Mouse (Mus musculus): ENCODE data around the gene Nmu. TPM values are rescaled to one million over a fixed set of nuclear protein-coding genes. Genes with fewer than 3 reads are reported as not detected.

The Nmu gene
- polyA plus RNA-seq, 1 experiment from 2014 or later: not detected

DNA sequence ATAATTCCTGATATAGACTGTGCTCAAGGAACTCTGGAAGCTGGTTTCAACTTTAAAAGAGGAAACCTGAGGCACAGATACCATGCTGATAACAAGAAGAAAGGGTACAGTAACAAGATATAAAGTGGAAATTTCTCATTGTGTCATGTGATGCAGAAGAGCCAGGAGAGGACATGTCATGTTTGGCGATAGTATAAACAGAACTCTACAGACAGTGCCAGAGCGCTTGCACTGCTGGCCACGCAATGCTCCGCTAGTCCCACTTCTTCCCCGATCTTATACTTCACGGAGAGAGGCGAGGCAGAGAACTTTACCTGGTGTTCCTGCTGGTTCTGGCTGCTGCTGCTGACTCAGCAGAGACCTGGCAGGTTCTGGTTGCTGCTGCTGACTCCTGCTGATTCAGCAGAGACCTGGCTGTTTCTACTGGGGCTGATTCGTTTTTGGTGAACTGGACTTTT, 74.3 kb downstream of the Nmu start:
- Histone ChIP-seq H3K36me3 (ENCODE audit: insufficient read depth, low read length) (0 out of 2 replicates have a peak, but pooled peaks cover 5% of the 10 kb centered on the region), H3K4me3 (ENCODE audit: low read length) (no peak overlapping the region), H3K4me2 (replicated peaks; ENCODE audit: low read depth, low read length) (no peak overlapping the region), H3K4me1 (ENCODE audit: insufficient read depth, low read length) (no peaks in the 10 kb centered on the region), H3K9me3 (ENCODE audit: low read length) (no peaks in the 10 kb centered on the region), H3K27me3 (ENCODE audit: insufficient read depth, low read length) (no peaks in the 10 kb centered on the region), H3K9ac (replicated peaks; ENCODE audit: low read length) (no peak overlapping the region), H3K27ac (ENCODE audit: low read length) (no peak overlapping the region)
- no peak for ATAC-seq (ENCODE audit: low FRiP score, low TSS enrichment)
- 77% methylated on average over 8 of the region's 8 CpGs for WGBS

DNA sequence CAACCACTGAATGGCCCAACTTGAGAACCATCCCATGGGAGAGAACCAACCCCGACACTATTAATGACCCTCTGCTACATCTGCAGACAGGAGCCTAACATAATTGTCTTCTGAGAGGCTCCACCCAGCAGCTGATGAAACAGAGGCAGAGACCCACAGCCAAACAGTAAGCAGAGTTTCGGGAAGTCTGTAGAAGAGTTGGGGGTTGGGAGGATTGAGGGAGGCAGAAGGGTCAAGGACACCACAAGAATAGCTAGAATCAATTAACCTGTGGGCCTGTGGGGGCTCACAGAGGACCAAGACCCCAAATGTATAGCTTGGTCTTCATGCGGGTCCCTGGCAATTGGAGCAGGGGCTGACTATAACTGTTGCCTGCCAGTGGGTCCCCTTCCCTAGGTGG, 75.3 kb downstream of the Nmu start:
- Histone ChIP-seq H3K4me1 (ENCODE audit: insufficient read depth, low read length) (no peaks in the 10 kb centered on the region), H3K27me3 (ENCODE audit: insufficient read depth, low read length) (no peaks in the 10 kb centered on the region), H3K4me2 (replicated peaks; ENCODE audit: low read depth, low read length) (no peak overlapping the region), H3K4me3 (ENCODE audit: low read length) (no peak overlapping the region), H3K36me3 (ENCODE audit: insufficient read depth, low read length) (0 out of 2 replicates have a peak, but pooled peaks cover 5% of the 10 kb centered on the region), H3K27ac (ENCODE audit: low read length) (no peak overlapping the region), H3K9ac (replicated peaks; ENCODE audit: low read length) (no peak overlapping the region), H3K9me3 (ENCODE audit: low read length) (no peaks in the 10 kb centered on the region)
- ATAC-seq (ENCODE audit: low FRiP score, low TSS enrichment): no peak
- WGBS: 92% methylated on average over 3 of the region's 3 CpGs

- ATAC-seq (ENCODE audit: low FRiP score, low TSS enrichment): no peak
Observed at GRCm38 (mm10) chr5:76287062-76287461, 76.5 kb downstream of the Nmu start.

DNA sequence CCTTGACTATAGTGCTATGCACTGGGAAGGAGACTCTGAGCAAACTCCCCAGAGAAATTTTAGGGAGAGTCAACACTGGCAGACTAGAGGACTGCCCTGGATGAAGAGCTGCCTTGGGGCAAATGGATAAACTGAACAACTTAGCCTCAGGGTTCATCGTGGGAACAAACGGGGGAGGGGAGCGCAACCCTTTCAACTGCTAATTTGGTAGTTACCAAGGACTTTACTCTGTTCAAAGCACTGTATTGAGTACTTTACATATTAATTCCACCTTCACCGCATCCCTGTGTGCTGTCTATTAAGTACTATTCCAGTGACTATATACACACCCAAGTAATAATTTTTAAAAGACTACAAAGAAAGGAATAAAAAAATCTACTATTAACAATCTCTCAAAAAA, 77.9 kb downstream of the Nmu start:
- H3K4me1 ChIP-seq (ENCODE audit: insufficient read depth, low read length): no peaks in the 10 kb centered on the region
- 0 out of 2 replicates have a peak, but pooled peaks cover 5% of the 10 kb centered on the region for H3K36me3 ChIP-seq (ENCODE audit: insufficient read depth, low read length)
- no peak overlapping the region for H3K4me2 ChIP-seq (replicated peaks; ENCODE audit: low read depth, low read length)
- no peaks in the 10 kb centered on the region for H3K27me3 ChIP-seq (ENCODE audit: insufficient read depth, low read length)
- 64% methylated on average over 4 of the region's 4 CpGs for WGBS
- no peak overlapping the region for H3K9ac ChIP-seq (replicated peaks; ENCODE audit: low read length)
- no peak overlapping the region for H3K27ac ChIP-seq (ENCODE audit: low read length)
- H3K4me3 ChIP-seq (ENCODE audit: low read length): no peak overlapping the region
- no peaks in the 10 kb centered on the region for H3K9me3 ChIP-seq (ENCODE audit: low read length)
- no peak for ATAC-seq (ENCODE audit: low FRiP score, low TSS enrichment)

More at GRCm38 (mm10) chr5:76287062-76287461, 76.5 kb downstream of the Nmu start:
- no peak overlapping the region for H3K9ac ChIP-seq (replicated peaks; ENCODE audit: low read length)
- H3K27ac ChIP-seq (ENCODE audit: low read length): no peak overlapping the region
- no peak overlapping the region for H3K4me2 ChIP-seq (replicated peaks; ENCODE audit: low read depth, low read length)
- H3K9me3 ChIP-seq (ENCODE audit: low read length): no peaks in the 10 kb centered on the region
- H3K27me3 ChIP-seq (ENCODE audit: insufficient read depth, low read length): no peaks in the 10 kb centered on the region
- WGBS: 80% methylated on average over 5 of the region's 5 CpGs
- H3K36me3 ChIP-seq (ENCODE audit: insufficient read depth, low read length): 0 out of 2 replicates have a peak, but pooled peaks cover 5% of the 10 kb centered on the region
- H3K4me1 ChIP-seq (ENCODE audit: insufficient read depth, low read length): no peaks in the 10 kb centered on the region
- no peak overlapping the region for H3K4me3 ChIP-seq (ENCODE audit: low read length)

DNA sequence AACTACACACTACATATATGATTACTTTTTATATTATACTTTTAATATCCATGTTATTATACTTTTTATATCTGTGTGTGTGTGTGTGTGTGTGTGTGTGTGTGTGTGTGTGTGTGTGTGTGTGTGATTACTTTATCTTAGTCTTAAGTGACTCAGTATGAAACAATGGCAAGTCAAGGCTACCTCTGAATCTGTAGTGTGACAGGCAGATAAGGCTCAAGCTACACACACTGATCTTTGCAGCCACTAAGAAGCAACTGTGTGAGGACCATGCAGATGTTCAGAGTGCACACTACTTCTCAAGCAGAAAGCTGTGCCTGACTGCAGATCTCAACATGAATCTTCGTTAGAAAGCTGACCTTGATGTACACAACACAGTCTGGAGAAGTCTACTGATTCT, 79.7 kb downstream of the Nmu start:
- Histone ChIP-seq H3K4me2 (replicated peaks; ENCODE audit: low read depth, low read length) (no peak overlapping the region), H3K27me3 (ENCODE audit: insufficient read depth, low read length) (no peaks in the 10 kb centered on the region), H3K4me3 (ENCODE audit: low read length) (no peak overlapping the region), H3K9me3 (ENCODE audit: low read length) (no peaks in the 10 kb centered on the region), H3K4me1 (ENCODE audit: insufficient read depth, low read length) (no peaks in the 10 kb centered on the region), H3K9ac (replicated peaks; ENCODE audit: low read length) (no peak overlapping the region), H3K36me3 (ENCODE audit: insufficient read depth, low read length) (0 out of 2 replicates have a peak, but pooled peaks cover 2% of the 10 kb centered on the region), H3K27ac (ENCODE audit: low read length) (no peak overlapping the region)
- ATAC-seq (ENCODE audit: low FRiP score, low TSS enrichment): no peak
- WGBS: 82% methylated on average over 1 of the region's 1 CpGs

Other genes starting within 250 kb of the Nmu start
- gene Srd5a3, start 223.5 kb downstream of the Nmu start, polyA plus RNA-seq (2015; fragmentation: Nextera tagmentation; extraction: Ambion mirVana): 42.8 and 44.5 TPM in 2 replicates
- gene Tmem165, start 179.9 kb downstream of the Nmu start, polyA plus RNA-seq (2015; fragmentation: Nextera tagmentation; extraction: Ambion mirVana): 87.3 and 87.6 TPM in 2 replicates
- gene Clock, start 59.0 kb downstream of the Nmu start, polyA plus RNA-seq (2015; fragmentation: Nextera tagmentation; extraction: Ambion mirVana): 9.4 and 12.3 TPM in 2 replicates
- gene Pdcl2, start 32.6 kb downstream of the Nmu start, polyA plus RNA-seq (2015; fragmentation: Nextera tagmentation; extraction: Ambion mirVana): not detected in 2 replicates
- gene Gm7271, start 120.3 kb upstream of the Nmu start, polyA plus RNA-seq (2015; fragmentation: Nextera tagmentation; extraction: Ambion mirVana): not detected in 2 replicates
- gene Exoc1, start 165.5 kb upstream of the Nmu start, polyA plus RNA-seq (2015; fragmentation: Nextera tagmentation; extraction: Ambion mirVana): 35.3 and 39.2 TPM in 2 replicates
- 6.4 and 7.3 TPM in 2 replicates for gene Cep135, start 224.9 kb upstream of the Nmu start, polyA plus RNA-seq (2015; fragmentation: Nextera tagmentation; extraction: Ambion mirVana)